Mouse (Mus musculus) right cerebral cortex, postnatal 25 days (tissue): Measurements from ENCODE around the gene 5530401A14Rik.

Experiments
- DNase-seq: peaks from one replicate; pipeline ENCODE4 v3.0.0; 2022

The 5530401A14Rik gene

DNA sequence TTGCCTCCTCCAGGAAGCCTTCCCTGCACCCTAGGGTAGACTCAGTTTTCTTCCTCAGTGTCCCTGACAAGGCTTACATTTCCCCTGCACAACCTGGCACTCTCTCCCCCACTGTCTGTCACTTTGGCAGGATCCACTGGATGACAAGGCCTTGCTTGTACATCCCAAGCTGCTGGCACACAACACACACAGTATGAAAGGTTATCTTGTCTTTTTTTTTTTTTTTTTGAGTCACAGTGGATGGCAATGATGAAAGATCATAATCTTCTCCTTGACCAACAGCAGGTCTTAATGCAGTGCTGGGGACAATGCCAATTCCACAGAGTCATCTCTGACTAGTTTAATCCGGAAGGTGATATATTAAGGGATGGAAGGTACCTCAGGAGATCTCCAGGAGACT is 77.0 kb downstream of the 5530401A14Rik start:
- no peak for DNase-seq

DNA sequence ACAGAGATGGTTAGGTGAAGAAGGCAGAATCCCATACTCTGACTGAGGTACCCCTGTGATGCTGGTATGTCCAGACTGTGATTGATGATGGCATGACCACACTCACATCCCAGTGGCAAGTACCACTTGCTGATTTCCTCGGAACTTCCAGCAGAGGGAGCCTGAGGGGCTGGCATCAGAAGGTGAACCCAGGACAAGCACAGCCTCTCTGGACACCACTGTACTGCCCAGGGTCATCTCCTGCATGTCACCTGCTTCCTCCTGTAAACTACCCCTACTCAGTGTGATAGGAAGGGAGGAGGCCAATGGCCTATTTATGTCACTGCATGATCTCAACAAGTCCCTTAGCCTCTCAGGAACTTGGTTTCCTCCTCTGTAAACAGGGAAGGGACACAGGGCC is 80.5 kb downstream of the 5530401A14Rik start:
- no peak for DNase-seq

DNA sequence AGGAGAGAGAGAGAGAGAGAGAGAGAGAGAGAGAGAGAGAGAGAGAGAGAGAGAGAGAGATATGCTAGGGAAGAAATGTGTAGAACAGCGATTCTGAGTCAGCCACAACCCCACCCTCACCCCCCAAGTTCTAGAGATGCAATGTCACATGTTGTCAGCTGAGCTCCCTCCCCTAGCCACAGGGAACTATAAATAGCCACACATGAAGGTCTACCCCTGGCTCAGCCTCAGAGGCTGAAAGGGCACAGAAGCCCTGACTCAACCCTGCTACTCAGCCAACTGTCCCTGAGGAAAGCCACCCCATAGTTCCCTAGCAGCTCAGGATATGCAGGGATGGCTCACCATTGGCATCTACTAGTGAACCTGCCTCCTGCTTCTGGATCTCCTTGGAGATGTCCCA is 81.7 kb downstream of the 5530401A14Rik start:
- no peak for DNase-seq
